Mouse (Mus musculus): ENCODE data around the gene A4galt. TPM values are rescaled to one million over a fixed set of nuclear protein-coding genes. Genes with fewer than 3 reads are reported as not detected.
"Not testable (repeated sequence)": the region's sequence is repeated elsewhere in the genome, so short reads cannot be mapped to it uniquely, and the experiment has no call there.

A4galt gene
- total RNA-seq, 1 experiment = 22.7 TPM

DNA sequence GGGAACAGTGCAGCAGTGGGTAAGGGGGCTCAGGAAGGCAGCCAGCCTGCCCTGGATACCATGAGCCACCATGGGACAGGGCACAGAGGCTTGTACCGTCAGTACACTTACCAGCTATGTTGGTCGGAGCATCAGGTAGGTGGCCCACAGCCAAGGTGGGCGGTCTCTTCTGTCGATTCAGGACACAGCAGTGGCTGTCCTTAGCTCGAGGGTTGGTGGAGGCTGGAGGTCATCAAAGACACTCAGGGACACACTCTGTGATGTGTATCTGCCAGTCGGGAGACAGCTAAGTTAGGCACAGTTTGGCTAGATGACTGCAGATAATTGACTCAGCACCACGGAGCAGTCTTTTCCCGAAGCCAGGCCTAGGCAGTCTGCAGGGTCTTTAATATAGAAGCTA is 33.3 kb upstream of the A4galt start:
- peak overlapping the region; percentile 4 to 34; a peak in 2 of 4 replicates for H3K4me3 ChIP-seq (ENCODE audit: insufficient read depth in 1 of 2, low read depth in 1 of 2, low read length in 2 of 2, poor library complexity in 1 of 2, severe bottlenecking in 1 of 2)
- no peak for DNase-seq (ENCODE audit: low read depth, low spot score)
- in situ Hi-C loops (cut with MboI; ENCODE audit: low sequenced_read_pairs in 2 of 2, unreplicated experiment in 2 of 2) = no loop called here

GRCm38 (mm10) chr15:83282397-83282796 is 30.8 kb upstream of the A4galt start:
- TF ChIP-seq HCFC1 (IDR thresholded peaks at IDR 0.05; ENCODE audit: borderline replicate concordance, insufficient read depth, low read length) (peak; percentile 84), MAFK (IDR thresholded peaks at IDR 0.05; ENCODE audit: insufficient read depth, low read depth, low read length) (no peak)
- Histone ChIP-seq H3K27ac (ENCODE audit: insufficient read depth, low read depth, low read length, poor library complexity, severe bottlenecking) (no peak overlapping the region), H3K9me3 (ENCODE audit: control insufficient read depth, insufficient read depth, low read depth, low read length) (no peaks in the 10 kb centered on the region), H3K4me1 (ENCODE audit: control insufficient read depth in 2 of 2, insufficient read depth in 2 of 2, low read length in 2 of 2, poor library complexity in 1 of 2) (peaks cover 0 to 14% of the 10 kb centered on the region in 2 experiments; a peak in 2 of 4 replicates), H3K36me3 (ENCODE audit: control insufficient read depth, insufficient read depth, low read length, poor library complexity, severe bottlenecking) (no peaks in the 10 kb centered on the region), H3K9ac (ENCODE audit: insufficient read depth, low read depth, low read length, poor library complexity, severe bottlenecking) (no peak overlapping the region), H3K4me3 (ENCODE audit: insufficient read depth in 1 of 2, low read depth in 1 of 2, low read length in 2 of 2, poor library complexity in 1 of 2, severe bottlenecking in 1 of 2) (no peak overlapping the region)
- in situ Hi-C loops (cut with MboI; ENCODE audit: low sequenced_read_pairs in 2 of 2, unreplicated experiment in 2 of 2) = no loop called here
- no peak for DNase-seq (ENCODE audit: low read depth, low spot score)

More for the DNA sequence above, 33.3 kb upstream of the A4galt start:
- TF ChIP-seq HCFC1 (IDR thresholded peaks at IDR 0.05; ENCODE audit: borderline replicate concordance, insufficient read depth, low read length) (no peak), ZNF384 (IDR thresholded peaks at IDR 0.05; ENCODE audit: low read depth, low read length) (no peak), CHD2 (IDR thresholded peaks at IDR 0.05; ENCODE audit: low read depth, low read length) (no peak), ZC3H11A (IDR thresholded peaks at IDR 0.05; ENCODE audit: borderline replicate concordance, low read depth, low read length) (no peak), MAFK (IDR thresholded peaks at IDR 0.05; ENCODE audit: insufficient read depth, low read depth, low read length) (no peak)
- H3K9me3 ChIP-seq (ENCODE audit: control insufficient read depth, insufficient read depth, low read depth, low read length) = no peaks in the 10 kb centered on the region
- H3K4me1 ChIP-seq (ENCODE audit: control insufficient read depth in 2 of 2, insufficient read depth in 2 of 2, low read length in 2 of 2, poor library complexity in 1 of 2) = peaks cover 0 to 8% of the 10 kb centered on the region in 2 experiments; a peak in 1 of 4 replicates
- H3K9ac ChIP-seq (ENCODE audit: insufficient read depth, low read depth, low read length, poor library complexity, severe bottlenecking) = peak overlapping the region; percentile 38; the same call in 1 of the 2 replicates
- H3K36me3 ChIP-seq (ENCODE audit: control insufficient read depth, insufficient read depth, low read length, poor library complexity, severe bottlenecking) = no peaks in the 10 kb centered on the region
- peak overlapping the region; percentile 18; the same call in 1 of the 2 replicates for H3K27ac ChIP-seq (ENCODE audit: insufficient read depth, low read depth, low read length, poor library complexity, severe bottlenecking)

GRCm38 (mm10) chr15:83281303-83281702 is 29.7 kb upstream of the A4galt start:
- in situ Hi-C loops (cut with MboI; ENCODE audit: low sequenced_read_pairs in 2 of 2, unreplicated experiment in 2 of 2) = no loop called here
- no peak for TF ChIP-seq ZC3H11A (IDR thresholded peaks at IDR 0.05; ENCODE audit: borderline replicate concordance, low read depth, low read length)
- no peak for TF ChIP-seq ZNF384 (IDR thresholded peaks at IDR 0.05; ENCODE audit: low read depth, low read length)
- TF ChIP-seq MAFK (IDR thresholded peaks at IDR 0.05; ENCODE audit: insufficient read depth, low read depth, low read length) = no peak
- TF ChIP-seq HCFC1 (IDR thresholded peaks at IDR 0.05; ENCODE audit: borderline replicate concordance, insufficient read depth, low read length) = no peak
- Histone ChIP-seq H3K36me3 (ENCODE audit: control insufficient read depth, insufficient read depth, low read length, poor library complexity, severe bottlenecking) (no peaks in the 10 kb centered on the region), H3K4me1 (ENCODE audit: control insufficient read depth in 2 of 2, insufficient read depth in 2 of 2, low read length in 2 of 2, poor library complexity in 1 of 2) (peaks cover 0 to 14% of the 10 kb centered on the region in 2 experiments; a peak in 2 of 4 replicates), H3K9me3 (ENCODE audit: control insufficient read depth, insufficient read depth, low read depth, low read length) (no peaks in the 10 kb centered on the region), H3K9ac (ENCODE audit: insufficient read depth, low read depth, low read length, poor library complexity, severe bottlenecking) (no peak overlapping the region), H3K27ac (ENCODE audit: insufficient read depth, low read depth, low read length, poor library complexity, severe bottlenecking) (no peak overlapping the region), H3K4me3 (ENCODE audit: insufficient read depth in 1 of 2, low read depth in 1 of 2, low read length in 2 of 2, poor library complexity in 1 of 2, severe bottlenecking in 1 of 2) (no peak overlapping the region)
- no peak for DNase-seq (ENCODE audit: low read depth, low spot score)

- H3K4me3 ChIP-seq (ENCODE audit: insufficient read depth in 1 of 2, low read depth in 1 of 2, low read length in 2 of 2, poor library complexity in 1 of 2, severe bottlenecking in 1 of 2) = no peak overlapping the region
These were observed 27.0 kb upstream of the A4galt start for GRCm38 (mm10) chr15:83278579-83278978.

GRCm38 (mm10) chr15:83277451-83277850 is 25.9 kb upstream of the A4galt start:
- no peaks in the 10 kb centered on the region for H3K36me3 ChIP-seq (ENCODE audit: control insufficient read depth, insufficient read depth, low read length, poor library complexity, severe bottlenecking)
- in situ Hi-C loops (cut with MboI; ENCODE audit: low sequenced_read_pairs in 2 of 2, unreplicated experiment in 2 of 2) = no loop called here
- no peak for DNase-seq (ENCODE audit: low read depth, low spot score)

More at GRCm38 (mm10) chr15:83278579-83278978, 27.0 kb upstream of the A4galt start:
- Histone ChIP-seq H3K9me3 (ENCODE audit: control insufficient read depth, insufficient read depth, low read depth, low read length) (no peaks in the 10 kb centered on the region), H3K4me1 (ENCODE audit: control insufficient read depth in 2 of 2, insufficient read depth in 2 of 2, low read length in 2 of 2, poor library complexity in 1 of 2) (peaks cover 0 to 6% of the 10 kb centered on the region in 2 experiments; a peak in 2 of 4 replicates), H3K9ac (ENCODE audit: insufficient read depth, low read depth, low read length, poor library complexity, severe bottlenecking) (no peak overlapping the region), H3K27ac (ENCODE audit: insufficient read depth, low read depth, low read length, poor library complexity, severe bottlenecking) (no peak overlapping the region), H3K36me3 (ENCODE audit: control insufficient read depth, insufficient read depth, low read length, poor library complexity, severe bottlenecking) (no peaks in the 10 kb centered on the region)
- in situ Hi-C loops (cut with MboI; ENCODE audit: low sequenced_read_pairs in 2 of 2, unreplicated experiment in 2 of 2) = no loop called here
- DNase-seq (ENCODE audit: low read depth, low spot score) = no peak
- TF ChIP-seq ZC3H11A (IDR thresholded peaks at IDR 0.05; ENCODE audit: borderline replicate concordance, low read depth, low read length) = no peak
- no peak for TF ChIP-seq ZNF384 (IDR thresholded peaks at IDR 0.05; ENCODE audit: low read depth, low read length)
- no peak for TF ChIP-seq CHD2 (IDR thresholded peaks at IDR 0.05; ENCODE audit: low read depth, low read length)

DNA sequence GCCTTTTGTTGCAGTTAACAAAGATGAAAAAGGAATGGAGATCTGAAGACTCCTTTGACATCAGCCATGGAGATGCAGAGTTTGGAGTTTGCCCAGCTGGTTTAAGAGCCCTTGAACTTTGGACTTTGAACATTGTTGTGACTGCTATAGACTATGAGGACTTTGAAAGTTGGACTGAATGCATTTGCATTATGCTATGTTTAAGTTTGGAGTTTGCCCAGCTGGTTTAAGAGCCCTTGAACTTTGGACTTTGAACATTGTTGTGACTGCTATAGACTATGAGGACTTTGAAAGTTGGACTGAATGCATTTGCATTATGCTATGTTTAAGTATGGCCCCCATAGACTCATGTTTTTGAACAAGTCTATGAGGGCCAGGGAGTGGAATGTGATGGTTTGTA is 22.7 kb upstream of the A4galt start:
- H3K9me3 ChIP-seq (ENCODE audit: control insufficient read depth, insufficient read depth, low read depth, low read length); in situ Hi-C loops (cut with MboI; ENCODE audit: low sequenced_read_pairs in 2 of 2, unreplicated experiment in 2 of 2); H3K9ac ChIP-seq (ENCODE audit: insufficient read depth, low read depth, low read length, poor library complexity, severe bottlenecking); DNase-seq (ENCODE audit: low read depth, low spot score); H3K36me3 ChIP-seq (ENCODE audit: control insufficient read depth, insufficient read depth, low read length, poor library complexity, severe bottlenecking); H3K4me1 ChIP-seq (ENCODE audit: control insufficient read depth in 2 of 2, insufficient read depth in 2 of 2, low read length in 2 of 2, poor library complexity in 1 of 2); H3K27ac ChIP-seq (ENCODE audit: insufficient read depth, low read depth, low read length, poor library complexity, severe bottlenecking); H3K4me3 ChIP-seq (ENCODE audit: insufficient read depth in 1 of 2, low read depth in 1 of 2, low read length in 2 of 2, poor library complexity in 1 of 2, severe bottlenecking in 1 of 2): not testable (repeated sequence)

More at GRCm38 (mm10) chr15:83277451-83277850, 25.9 kb upstream of the A4galt start:
- no peak overlapping the region for H3K4me3 ChIP-seq (ENCODE audit: insufficient read depth in 1 of 2, low read depth in 1 of 2, low read length in 2 of 2, poor library complexity in 1 of 2, severe bottlenecking in 1 of 2)
- no peak overlapping the region for H3K9ac ChIP-seq (ENCODE audit: insufficient read depth, low read depth, low read length, poor library complexity, severe bottlenecking)
- H3K4me1 ChIP-seq (ENCODE audit: control insufficient read depth in 2 of 2, insufficient read depth in 2 of 2, low read length in 2 of 2, poor library complexity in 1 of 2) = peaks cover 0 to 6% of the 10 kb centered on the region in 2 experiments; a peak in 2 of 4 replicates
- H3K27ac ChIP-seq (ENCODE audit: insufficient read depth, low read depth, low read length, poor library complexity, severe bottlenecking) = no peak overlapping the region
- H3K9me3 ChIP-seq (ENCODE audit: control insufficient read depth, insufficient read depth, low read depth, low read length) = no peaks in the 10 kb centered on the region
- TF ChIP-seq ZNF384 (IDR thresholded peaks at IDR 0.05; ENCODE audit: low read depth, low read length) (no peak), HCFC1 (IDR thresholded peaks at IDR 0.05; ENCODE audit: borderline replicate concordance, insufficient read depth, low read length) (no peak), ZC3H11A (IDR thresholded peaks at IDR 0.05; ENCODE audit: borderline replicate concordance, low read depth, low read length) (no peak), MAFK (IDR thresholded peaks at IDR 0.05; ENCODE audit: insufficient read depth, low read depth, low read length) (no peak), CHD2 (IDR thresholded peaks at IDR 0.05; ENCODE audit: low read depth, low read length) (no peak)

All from ES-E14 (cell line).